Mouse (Mus musculus) heart, embryonic 13.5 days (tissue): ENCODE data around the gene Scn2b. TPM values are rescaled to one million over a fixed set of nuclear protein-coding genes. Genes with fewer than 3 reads are reported as not detected.

Experiments
- ATAC-seq: fragments of 200-750 bp; cut with Nextera tagmentation; 2 replicates; pipeline ENCODE4 v1.8.0; 2017; ENCODE audit warnings: moderate TSS enrichment; ENCODE audit not compliant: insufficient number of reproducible peaks, low FRiP score, low TSS enrichment; ENCODE audit errors: extremely low read depth
- H3K27ac ChIP-seq: fragments of 300-500 bp; sonication (generic); replicated peaks from 2 replicates; pipeline ENCODE4 v1.5.1; 2015; ENCODE audit warnings: moderate library complexity, mild to moderate bottlenecking, inconsistent platforms
- H3K27me3 ChIP-seq: fragments of 300-500 bp; sonication (generic); replicated peaks from 2 replicates; pipeline ENCODE4 v1.6.1; 2015; ENCODE audit warnings: mild to moderate bottlenecking, inconsistent platforms
- H3K36me3 ChIP-seq: fragments of 300-500 bp; sonication (generic); 2 replicates; pipeline ENCODE4 v1.6.1; 2015; ENCODE audit warnings: mild to moderate bottlenecking, inconsistent platforms
- H3K4me1 ChIP-seq: fragments of 300-500 bp; sonication (generic); 2 replicates; pipeline ENCODE4 v1.6.1; 2015; ENCODE audit warnings: inconsistent platforms
- H3K4me2 ChIP-seq: fragments of 300-500 bp; sonication (generic); 2 replicates; pipeline ENCODE4 v1.6.1; 2015; ENCODE audit warnings: inconsistent platforms, mild to moderate bottlenecking, moderate library complexity
- H3K4me3 ChIP-seq: fragments of 300-500 bp; sonication (generic); 2 replicates; pipeline ENCODE4 v1.5.1; 2015; ENCODE audit warnings: moderate library complexity, mild to moderate bottlenecking, inconsistent platforms
- H3K9ac ChIP-seq: fragments of 300-500 bp; sonication (generic); 2 replicates; pipeline ENCODE4 v1.6.1; 2015; ENCODE audit warnings: inconsistent platforms, mild to moderate bottlenecking, moderate library complexity
- H3K9me3 ChIP-seq: fragments of 300-500 bp; sonication (generic); 2 replicates; pipeline ENCODE4 v1.6.1; 2016; ENCODE audit warnings: inconsistent platforms
- WGBS: fragments of 180-500 bp; shearing (Covaris S2); methylation state at CpG from one replicate; pipeline ENCODE4 v1.1.7; 2015; ENCODE audit warnings: mixed read lengths; 5-methylcytosine and 5-hydroxymethylcytosine counted together
- polyA plus RNA-seq: library from polyadenylated mRNA; unstranded; fragments of >200 nt; fragmentation: Nextera tagmentation; extraction: Ambion mirVana; gene quantifications from 2 replicates; pipeline ENCODE4 v1.2.1, GENCODE M21; 2015

Gene Scn2b
- polyA plus RNA-seq, 1 experiment from 2014 or later = 1.5 TPM

- Histone ChIP-seq H3K4me3 (no peak overlapping the region), H3K9me3 (no peaks in the 10 kb centered on the region)
- 54% methylated on average over 6 of the region's 6 CpGs for WGBS
Measured at GRCm38 (mm10) chr9:45121001-45121400, 3.4 kb downstream of the Scn2b start.

GRCm38 (mm10) chr9:45121769-45122168 is 4.2 kb downstream of the Scn2b start:
- Histone ChIP-seq H3K4me2 (peak overlapping the region; percentile 70), H3K36me3 (0 out of 2 replicates have a peak, but pooled peaks cover 8% of the 10 kb centered on the region), H3K4me3 (peak overlapping the region; percentile 31), H3K4me1 (peaks cover 21% of the 10 kb centered on the region), H3K9ac (peak overlapping the region; percentile 61), H3K9me3 (no peaks in the 10 kb centered on the region), H3K27me3 (peaks cover 27% of the 10 kb centered on the region), H3K27ac (no peak overlapping the region)
- no peak for ATAC-seq
- WGBS = 3% methylated on average over 10 of the region's 10 CpGs

More at GRCm38 (mm10) chr9:45121001-45121400, 3.4 kb downstream of the Scn2b start:
- no peak overlapping the region for H3K27ac ChIP-seq
- H3K9ac ChIP-seq = no peak overlapping the region
- H3K36me3 ChIP-seq = 0 out of 2 replicates have a peak, but pooled peaks cover 7% of the 10 kb centered on the region
- H3K4me1 ChIP-seq = peaks cover 21% of the 10 kb centered on the region
- ATAC-seq = no peak
- H3K27me3 ChIP-seq = peaks cover 23% of the 10 kb centered on the region
- H3K4me2 ChIP-seq = no peak overlapping the region

- whole genome bisulfite sequencing = 17% methylated on average over 9 of the region's 9 CpGs
- H3K27me3 ChIP-seq = peaks cover 27% of the 10 kb centered on the region
- peak overlapping the region; percentile 61 for H3K9ac ChIP-seq
- H3K4me2 ChIP-seq = peak overlapping the region; percentile 70
- 0 out of 2 replicates have a peak, but pooled peaks cover 8% of the 10 kb centered on the region for H3K36me3 ChIP-seq
- no peaks in the 10 kb centered on the region for H3K9me3 ChIP-seq
- no peak for ATAC-seq
- H3K4me3 ChIP-seq = peak overlapping the region; percentile 31
- no peak overlapping the region for H3K27ac ChIP-seq
- H3K4me1 ChIP-seq = peaks cover 21% of the 10 kb centered on the region
Measured at GRCm38 (mm10) chr9:45122209-45122761, 4.7 kb downstream of the Scn2b start.

- Histone ChIP-seq H3K27me3 (peaks cover 38% of the 10 kb centered on the region), H3K4me1 (peaks cover 10% of the 10 kb centered on the region), H3K4me2 (no peak overlapping the region), H3K9me3 (no peaks in the 10 kb centered on the region), H3K27ac (no peak overlapping the region), H3K9ac (no peak overlapping the region), H3K36me3 (0 out of 2 replicates have a peak, but pooled peaks cover 8% of the 10 kb centered on the region), H3K4me3 (no peak overlapping the region)
- ATAC-seq = no peak
- WGBS = 84% methylated on average over 14 of the region's 14 CpGs
Measured at GRCm38 (mm10) chr9:45125211-45125610, 7.6 kb downstream of the Scn2b start.

GRCm38 (mm10) chr9:45126941-45127340 is 9.4 kb downstream of the Scn2b start:
- Histone ChIP-seq H3K36me3 (0 out of 2 replicates have a peak, but pooled peaks cover 8% of the 10 kb centered on the region), H3K4me3 (no peak overlapping the region), H3K4me2 (no peak overlapping the region), H3K9me3 (no peaks in the 10 kb centered on the region), H3K9ac (no peak overlapping the region), H3K27ac (no peak overlapping the region), H3K27me3 (peaks cover 43% of the 10 kb centered on the region), H3K4me1 (peaks cover 8% of the 10 kb centered on the region)
- ATAC-seq = no peak
- 47% methylated on average over 7 of the region's 7 CpGs for WGBS

- peaks cover 1% of the 10 kb centered on the region; the same call in 1 of the 2 replicates for H3K4me1 ChIP-seq
- no peak overlapping the region for H3K4me2 ChIP-seq
- no peak overlapping the region for H3K4me3 ChIP-seq
- H3K9me3 ChIP-seq = no peaks in the 10 kb centered on the region
- no peak overlapping the region for H3K9ac ChIP-seq
- ATAC-seq = no peak
- WGBS = 71% methylated on average over 3 of the region's 3 CpGs
- H3K36me3 ChIP-seq = 0 out of 2 replicates have a peak, but pooled peaks cover 8% of the 10 kb centered on the region
- H3K27me3 ChIP-seq = peaks cover 69% of the 10 kb centered on the region
- no peak overlapping the region for H3K27ac ChIP-seq
Measured at GRCm38 (mm10) chr9:45130119-45130518, 12.5 kb downstream of the Scn2b start.

- Histone ChIP-seq H3K27me3 (peaks cover 94% of the 10 kb centered on the region), H3K4me3 (no peak overlapping the region), H3K4me2 (no peak overlapping the region), H3K9ac (no peak overlapping the region), H3K27ac (no peak overlapping the region), H3K4me1 (peaks cover 37% of the 10 kb centered on the region), H3K36me3 (no peaks in the 10 kb centered on the region), H3K9me3 (no peaks in the 10 kb centered on the region)
- WGBS = 20% methylated on average over 5 of the region's 5 CpGs
- no peak for ATAC-seq
Measured at GRCm38 (mm10) chr9:45133484-45134310, 16.1 kb downstream of the Scn2b start.

- no peak for ATAC-seq
- Histone ChIP-seq H3K4me1 (peaks cover 42% of the 10 kb centered on the region), H3K27me3 (peaks cover 97% of the 10 kb centered on the region), H3K9ac (no peak overlapping the region), H3K4me2 (no peak overlapping the region; the same call in 1 of the 2 replicates), H3K36me3 (no peaks in the 10 kb centered on the region), H3K9me3 (no peaks in the 10 kb centered on the region), H3K27ac (peak overlapping the region; percentile 54), H3K4me3 (no peak overlapping the region)
- 8% methylated on average over 7 of the region's 7 CpGs for WGBS
Measured at GRCm38 (mm10) chr9:45136442-45137169, 19.0 kb downstream of the Scn2b start.

- peak within 1 kb of the TSS; percentile 64 for H3K4me3 ChIP-seq
- peak within 1 kb of the TSS; percentile 70 for H3K9ac ChIP-seq
- H3K9me3 ChIP-seq = no peaks in the 10 kb centered on the region
- peaks cover 99% of the 10 kb centered on the region for H3K27me3 ChIP-seq
- no peaks in the 10 kb centered on the region for H3K36me3 ChIP-seq
- peak within 1 kb of the TSS; percentile 54; the same call in 1 of the 2 replicates for H3K27ac ChIP-seq
- no peak for ATAC-seq
- H3K4me1 ChIP-seq = peaks cover 42% of the 10 kb centered on the region
- H3K4me2 ChIP-seq = peak within 1 kb of the TSS; percentile 98
- WGBS = under 1% methylated on average over 73 of the region's 76 CpGs
Measured at GRCm38 (mm10) chr9:45138191-45139032, 20.8 kb downstream of the Scn2b start, which contains the start of gene Scn4b. Gene Scn4b (plus strand): TSS chr9:45138395.

GRCm38 (mm10) chr9:45139082-45139481 is 21.5 kb downstream of the Scn2b start:
- Histone ChIP-seq H3K36me3 (no peaks in the 10 kb centered on the region), H3K9me3 (no peaks in the 10 kb centered on the region), H3K4me2 (peak overlapping the region; percentile 98), H3K4me3 (peak overlapping the region; percentile 64), H3K27me3 (peaks cover 100% of the 10 kb centered on the region), H3K4me1 (peaks cover 42% of the 10 kb centered on the region), H3K27ac (no peak overlapping the region), H3K9ac (peak overlapping the region; percentile 70)
- no peak for ATAC-seq
- 7% methylated on average over 7 of the region's 7 CpGs for WGBS
